Mouse (Mus musculus): ENCODE measurements around the gene Dbndd1. TPM values are rescaled to one million over a fixed set of nuclear protein-coding genes. Genes with fewer than 3 reads are reported as not detected.
"Not testable (repeated sequence)": the region's sequence is repeated elsewhere in the genome, so short reads cannot be mapped to it uniquely, and the experiment has no call there.

Gene Dbndd1
- total RNA-seq, 2 experiments from 2014 or later, result 1.2 to 1.4 TPM

- DNase-seq (ENCODE audit: low spot score in 2 of 2), result no peak
Measured at GRCm38 (mm10) chr8:123498963-123499362, 16.3 kb downstream of the Dbndd1 start.

GRCm38 (mm10) chr8:123497699-123498098 lies 17.6 kb downstream of the Dbndd1 start:
- DNase-seq (ENCODE audit: low spot score in 2 of 2), result no peak

GRCm38 (mm10) chr8:123492898-123493297 lies 22.4 kb downstream of the Dbndd1 start:
- DNase-seq (ENCODE audit: low spot score in 2 of 2), result no peak

- no peak for DNase-seq (ENCODE audit: low spot score in 2 of 2)
Measured at GRCm38 (mm10) chr8:123491280-123492075, 23.8 kb downstream of the Dbndd1 start.

GRCm38 (mm10) chr8:123482627-123483026 lies 32.6 kb downstream of the Dbndd1 start:
- no peak for DNase-seq (ENCODE audit: low spot score in 2 of 2)

- DNase-seq (ENCODE audit: low spot score in 2 of 2), result no peak
Measured at GRCm38 (mm10) chr8:123478456-123479218, 36.6 kb downstream of the Dbndd1 start.

GRCm38 (mm10) chr8:123477737-123478258 lies 37.5 kb downstream of the Dbndd1 start, which contains the start of gene Afg3l1:
Gene Afg3l1 (plus strand): TSS chr8:123477903.
- peak; percentile 87 to 92 for DNase-seq (ENCODE audit: low spot score in 2 of 2)

- DNase-seq (ENCODE audit: low spot score in 2 of 2), result no peak
Measured at GRCm38 (mm10) chr8:123476911-123477736, 38.1 kb downstream of the Dbndd1 start.

GRCm38 (mm10) chr8:123474549-123474948 lies 40.7 kb downstream of the Dbndd1 start:
- DNase-seq (ENCODE audit: low spot score in 2 of 2), result not testable (repeated sequence)

GRCm38 (mm10) chr8:123472991-123473390 lies 42.3 kb downstream of the Dbndd1 start:
- not testable (repeated sequence) for DNase-seq (ENCODE audit: low spot score in 2 of 2)

- DNase-seq (ENCODE audit: low spot score in 2 of 2), result no peak
Measured at GRCm38 (mm10) chr8:123467476-123467875, 47.8 kb downstream of the Dbndd1 start.

- no peak for DNase-seq (ENCODE audit: low spot score in 2 of 2)
Measured at GRCm38 (mm10) chr8:123463651-123464050, 51.6 kb downstream of the Dbndd1 start.

Other genes with a start within 250 kb of the Dbndd1 start
- gene Fanca, start 196.9 kb downstream of the Dbndd1 start, total RNA-seq (2021), result 10 to 100 TPM; 18.8 to 24.0 TPM
- gene Spire2, start 182.8 kb downstream of the Dbndd1 start, total RNA-seq (2021), result 1 to 10 TPM; 3.6 to 4.0 TPM
- 100 to 1,000 TPM; 221 to 224 TPM for gene Tcf25, start 141.7 kb downstream of the Dbndd1 start, total RNA-seq (2021)
- under 1 TPM in 1 of 2 experiments, not detected in 1; 0.14 TPM for gene Mc1r, start 108.4 kb downstream of the Dbndd1 start, total RNA-seq (2021)
- gene Tubb3, start 104.0 kb downstream of the Dbndd1 start, total RNA-seq (2021), result 100 to 1,000 TPM in 1 of 2 experiments, 10 to 100 TPM in 1; 59.5 to 102 TPM
- 10 to 100 TPM; 40.2 to 40.5 TPM for gene Def8, start 91.9 kb downstream of the Dbndd1 start, total RNA-seq (2021)
- gene Afg3l1, start 37.6 kb downstream of the Dbndd1 start, total RNA-seq (2021), result 10 to 100 TPM; 59.9 to 61.8 TPM
- gene Gas8, start 3.4 kb upstream of the Dbndd1 start, total RNA-seq (2021), result 10 to 100 TPM; 18.6 to 23.3 TPM
- 10 to 100 TPM; 43.6 to 50.6 TPM for gene Rhou, start 138.5 kb upstream of the Dbndd1 start, total RNA-seq (2021)

Data from adrenal gland, postnatal 4 days (tissue).